Mouse (Mus musculus): ENCODE data around the gene Ccdc61. TPM values are rescaled to one million over a fixed set of nuclear protein-coding genes. Genes with fewer than 3 reads are reported as not detected.

Gene Ccdc61
- polyA plus RNA-seq (2014; fragmentation: Illumina TruSeq; extraction: RNeasy Lipid Tissue Mini Kit (QIAGEN cat#74804); ENCODE audit: low read depth, low replicate concordance): 0.53 TPM

DNA sequence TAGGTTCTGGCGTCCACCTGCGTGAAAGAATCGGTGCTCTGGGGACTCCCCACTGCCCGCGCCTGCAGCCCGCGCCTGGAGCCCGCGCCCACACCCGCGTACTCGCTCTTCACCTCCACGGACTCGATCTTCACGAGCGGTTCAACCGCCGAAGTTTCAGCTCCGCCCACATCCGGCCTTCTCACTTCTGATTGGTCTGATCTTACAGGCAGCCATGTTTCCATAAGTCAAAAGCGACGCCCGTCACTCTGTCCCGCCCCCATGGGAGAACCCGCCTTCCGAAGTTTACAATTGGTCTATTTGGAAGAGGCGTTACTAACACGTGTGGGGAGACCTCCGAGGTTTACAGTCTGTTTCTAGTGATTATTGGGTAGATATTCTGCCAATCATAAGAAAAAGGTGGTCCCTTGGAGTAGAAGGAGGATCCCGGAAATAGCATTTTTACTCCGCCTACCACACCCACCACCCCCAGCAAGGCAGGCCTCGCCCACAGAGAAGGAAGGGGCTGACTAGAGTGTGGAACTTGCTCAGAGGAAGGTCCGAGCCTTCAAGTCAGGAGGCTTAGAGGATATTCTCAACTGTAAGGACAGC is at the start of gene Ccdc61:
Ccdc61 (minus strand) TSS at position 175 of the 591 bp plus-strand sequence.

DNA sequence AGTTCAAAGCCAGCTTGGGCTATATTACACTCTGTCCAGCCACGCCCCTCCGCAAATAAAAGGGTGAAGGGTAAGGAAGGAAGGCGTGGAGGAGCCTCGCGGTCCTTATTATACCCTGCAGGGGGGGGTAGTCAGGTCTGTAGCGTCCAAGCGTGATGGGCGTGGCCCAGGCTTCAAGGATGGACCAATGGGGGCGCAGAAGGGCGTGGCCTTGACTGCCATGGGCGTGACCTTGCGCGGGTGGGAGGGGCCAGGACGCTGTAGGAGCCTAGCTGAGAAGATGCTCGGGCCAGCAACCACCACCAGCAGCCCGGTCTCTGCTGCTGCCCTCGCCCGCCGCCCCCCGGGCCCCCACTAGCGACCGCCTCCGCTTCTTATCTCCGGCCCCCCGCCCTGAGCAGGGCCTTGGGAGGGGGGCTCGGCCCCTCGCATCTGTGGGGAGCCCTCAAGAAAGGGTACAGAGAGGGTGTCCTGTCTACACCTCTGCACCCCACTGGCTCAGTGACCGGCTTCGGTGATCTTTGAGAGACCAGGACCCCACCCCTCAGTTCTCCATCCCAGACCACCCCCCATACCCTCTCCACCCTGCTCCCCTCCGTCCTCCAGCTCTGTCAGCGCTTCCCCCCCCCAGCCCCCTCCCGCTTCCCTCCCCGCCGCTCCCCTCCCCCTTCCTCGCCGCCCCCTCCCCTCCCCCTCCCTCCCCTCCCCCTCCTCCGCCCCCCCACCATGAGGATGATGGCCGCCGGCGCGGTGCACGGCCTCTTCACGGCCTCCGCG is 15.1 kb upstream of the Ccdc61 start, which contains the start of gene Nova2:
Nova2 (plus strand) TSS at position 727 of the 777 bp plus-strand sequence.

DNA sequence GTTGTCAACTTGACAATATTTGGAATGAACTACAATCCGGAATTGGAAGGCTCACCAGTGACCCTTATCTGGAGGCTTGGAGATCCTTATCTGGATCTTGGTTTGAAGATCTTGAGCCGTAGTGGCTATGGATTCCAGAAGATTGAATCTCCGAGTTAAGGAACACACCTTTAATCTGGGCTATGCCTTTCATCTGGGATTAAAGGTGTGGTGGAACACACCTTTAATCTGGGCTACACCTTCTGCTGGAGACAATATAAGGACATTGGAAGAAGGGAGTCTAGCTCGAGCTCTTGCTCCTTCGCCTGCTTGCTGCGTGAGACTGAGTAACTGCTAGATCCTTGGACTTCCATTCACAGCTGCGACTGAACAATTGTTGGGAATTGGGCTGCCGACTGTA is 39.2 kb downstream of the Ccdc61 start, which contains the start of gene Pglyrp1:
Pglyrp1 (plus strand) TSS at position 301 of the 400 bp plus-strand sequence.

Other genes starting within 250 kb of the Ccdc61 start
- not detected for gene Psg20, start 224.2 kb downstream of the Ccdc61 start, polyA plus RNA-seq (2014; fragmentation: Illumina TruSeq; extraction: RNeasy Lipid Tissue Mini Kit (QIAGEN cat#74804); ENCODE audit: low read depth, low replicate concordance)
- gene Psg22, start 192.3 kb downstream of the Ccdc61 start, polyA plus RNA-seq (2014; fragmentation: Illumina TruSeq; extraction: RNeasy Lipid Tissue Mini Kit (QIAGEN cat#74804); ENCODE audit: low read depth, low replicate concordance): not detected
- not detected for gene Psg19, start 111.9 kb downstream of the Ccdc61 start, polyA plus RNA-seq (2014; fragmentation: Illumina TruSeq; extraction: RNeasy Lipid Tissue Mini Kit (QIAGEN cat#74804); ENCODE audit: low read depth, low replicate concordance)
- not detected for gene Psg17, start 88.8 kb downstream of the Ccdc61 start, polyA plus RNA-seq (2014; fragmentation: Illumina TruSeq; extraction: RNeasy Lipid Tissue Mini Kit (QIAGEN cat#74804); ENCODE audit: low read depth, low replicate concordance)
- gene Mill2, start 70.4 kb downstream of the Ccdc61 start, polyA plus RNA-seq (2014; fragmentation: Illumina TruSeq; extraction: RNeasy Lipid Tissue Mini Kit (QIAGEN cat#74804); ENCODE audit: low read depth, low replicate concordance): 3.4 TPM
- not detected for gene Pglyrp1, start 39.1 kb downstream of the Ccdc61 start, polyA plus RNA-seq (2014; fragmentation: Illumina TruSeq; extraction: RNeasy Lipid Tissue Mini Kit (QIAGEN cat#74804); ENCODE audit: low read depth, low replicate concordance)
- gene Nova2, start 15.5 kb upstream of the Ccdc61 start, polyA plus RNA-seq (2014; fragmentation: Illumina TruSeq; extraction: RNeasy Lipid Tissue Mini Kit (QIAGEN cat#74804); ENCODE audit: low read depth, low replicate concordance): 0.28 TPM
- gene Nanos2, start 77.0 kb upstream of the Ccdc61 start, polyA plus RNA-seq (2014; fragmentation: Illumina TruSeq; extraction: RNeasy Lipid Tissue Mini Kit (QIAGEN cat#74804); ENCODE audit: low read depth, low replicate concordance): not detected
- gene Mypop, start 80.8 kb upstream of the Ccdc61 start, polyA plus RNA-seq (2014; fragmentation: Illumina TruSeq; extraction: RNeasy Lipid Tissue Mini Kit (QIAGEN cat#74804); ENCODE audit: low read depth, low replicate concordance): 0.36 TPM
- gene Irf2bp1, start 93.6 kb upstream of the Ccdc61 start, polyA plus RNA-seq (2014; fragmentation: Illumina TruSeq; extraction: RNeasy Lipid Tissue Mini Kit (QIAGEN cat#74804); ENCODE audit: low read depth, low replicate concordance): 0.97 TPM
- gene Foxa3, start 113.1 kb upstream of the Ccdc61 start, polyA plus RNA-seq (2014; fragmentation: Illumina TruSeq; extraction: RNeasy Lipid Tissue Mini Kit (QIAGEN cat#74804); ENCODE audit: low read depth, low replicate concordance): not detected
- 4.5 TPM for gene Sympk, start 114.0 kb upstream of the Ccdc61 start, polyA plus RNA-seq (2014; fragmentation: Illumina TruSeq; extraction: RNeasy Lipid Tissue Mini Kit (QIAGEN cat#74804); ENCODE audit: low read depth, low replicate concordance)
- not detected for gene Rsph6a, start 144.3 kb upstream of the Ccdc61 start, polyA plus RNA-seq (2014; fragmentation: Illumina TruSeq; extraction: RNeasy Lipid Tissue Mini Kit (QIAGEN cat#74804); ENCODE audit: low read depth, low replicate concordance)
- gene Dmwd, start 165.8 kb upstream of the Ccdc61 start, polyA plus RNA-seq (2014; fragmentation: Illumina TruSeq; extraction: RNeasy Lipid Tissue Mini Kit (QIAGEN cat#74804); ENCODE audit: low read depth, low replicate concordance): 1.1 TPM
- gene Dmpk, start 173.4 kb upstream of the Ccdc61 start, polyA plus RNA-seq (2014; fragmentation: Illumina TruSeq; extraction: RNeasy Lipid Tissue Mini Kit (QIAGEN cat#74804); ENCODE audit: low read depth, low replicate concordance): 0.57 TPM
- gene Six5, start 184.2 kb upstream of the Ccdc61 start, polyA plus RNA-seq (2014; fragmentation: Illumina TruSeq; extraction: RNeasy Lipid Tissue Mini Kit (QIAGEN cat#74804); ENCODE audit: low read depth, low replicate concordance): 0.57 TPM
- gene Gm4969, start 208.0 kb upstream of the Ccdc61 start, polyA plus RNA-seq (2014; fragmentation: Illumina TruSeq; extraction: RNeasy Lipid Tissue Mini Kit (QIAGEN cat#74804); ENCODE audit: low read depth, low replicate concordance): not detected
- 0.36 TPM for gene Fbxo46, start 209.4 kb upstream of the Ccdc61 start, polyA plus RNA-seq (2014; fragmentation: Illumina TruSeq; extraction: RNeasy Lipid Tissue Mini Kit (QIAGEN cat#74804); ENCODE audit: low read depth, low replicate concordance)
- gene Qpctl, start 238.9 kb upstream of the Ccdc61 start, polyA plus RNA-seq (2014; fragmentation: Illumina TruSeq; extraction: RNeasy Lipid Tissue Mini Kit (QIAGEN cat#74804); ENCODE audit: low read depth, low replicate concordance): 5.9 TPM
- gene Snrpd2, start 239.3 kb upstream of the Ccdc61 start, polyA plus RNA-seq (2014; fragmentation: Illumina TruSeq; extraction: RNeasy Lipid Tissue Mini Kit (QIAGEN cat#74804); ENCODE audit: low read depth, low replicate concordance): 0.44 TPM